Comparison of ENCODE assay signal across 12 mouse cellular contexts in the genomic region with DNA sequence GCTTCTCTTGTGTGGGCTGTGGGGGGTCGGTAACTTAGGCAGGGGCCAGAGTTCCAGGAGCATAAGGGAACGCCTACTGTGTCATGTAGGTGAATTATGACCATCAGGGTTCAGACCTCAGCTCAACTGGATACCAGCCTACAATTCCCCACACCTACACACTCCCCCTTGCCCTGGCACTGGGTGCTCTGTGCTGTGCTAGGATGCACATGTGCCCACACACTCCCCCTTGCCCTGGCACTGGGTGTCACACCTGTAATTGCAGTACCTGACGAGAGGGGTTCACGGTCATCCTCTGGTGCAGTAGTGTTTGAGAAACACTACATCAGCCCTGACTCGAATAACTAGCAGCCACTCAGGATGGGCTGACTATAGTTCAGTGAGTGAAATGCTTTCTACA.
"Had no signal": no experiment of that assay in that cellular context is flagged by ENCODE, and none has a peak within 500 bp of the region (broad histone marks: within the 10 kb centered on the region; RNA-seq: fewer than 3 reads in every experiment).

No protein-coding gene starts in this region.

- H3K4me2 ChIP-seq: limb, embryonic 15.5 days; liver, embryonic 12.5 days; lung, embryonic 14.5 days had no signal

- H3K4me1 ChIP-seq: limb, embryonic 15.5 days had no signal

- H3K9ac ChIP-seq: limb, embryonic 15.5 days; liver, embryonic 12.5 days; lung, embryonic 14.5 days had no signal

- H3K9me3 ChIP-seq: limb, embryonic 15.5 days; liver, embryonic 12.5 days; megakaryocyte, embryonic 14.5 days had no signal

- ATAC-seq: intestine, postnatal 0 days; liver, embryonic 12.5 days had no signal

- H3K27me3 ChIP-seq: limb, embryonic 15.5 days; liver, embryonic 12.5 days; megakaryocyte, embryonic 14.5 days had no signal

- H3K27ac ChIP-seq: limb, embryonic 15.5 days; liver, embryonic 12.5 days had no signal

- DNase-seq: kidney, adult 8-10 months; layer of hippocampus, postnatal 36 days; lung, embryonic 14.5 days; lung, postnatal 10 days; lung, postnatal 4 days; thymus, adult 2 months; thymus, postnatal 25 days had no signal

- H3K4me3 ChIP-seq: limb, embryonic 15.5 days; liver, embryonic 12.5 days; megakaryocyte, embryonic 14.5 days; myocyte had no signal
